Mouse (Mus musculus) cerebellum, adult 2 months (tissue): ENCODE measurements around the gene Ugt1a2.
"Not testable (repeated sequence)": the region's sequence is repeated elsewhere in the genome, so short reads cannot be mapped to it uniquely, and the experiment has no call there.

ENCODE experiments used
- CTCF ChIP-seq: fragments of 200-500 bp; IDR thresholded peaks from 2 replicates; pipeline ENCODE4 v1.5.1; 2011; ENCODE audit warnings: low read depth, mild to moderate bottlenecking, control low read depth, low read length, moderate library complexity, borderline replicate concordance; ENCODE audit not compliant: insufficient read depth
- POLR2A ChIP-seq: fragments of 200-500 bp; IDR thresholded peaks from 2 replicates; pipeline ENCODE4 v1.6.1; 2011; ENCODE audit warnings: low read length, control low read depth, borderline replicate concordance; ENCODE audit not compliant: insufficient read depth

GRCm38 (mm10) chr1:88172190-88172589, 28.2 kb upstream of the Ugt1a2 start:
- not testable (repeated sequence) for TF ChIP-seq CTCF, POLR2A
